Mouse (Mus musculus) heart, embryonic 14.5 days (tissue): ENCODE results near the gene Fam219a. TPM values are rescaled to one million over a fixed set of nuclear protein-coding genes. Genes with fewer than 3 reads are reported as not detected.
A peak's percentile ranks its signal among the peaks of the same experiment; 100 is the strongest.

Source experiments
- ATAC-seq: fragments of 200-750 bp; cut with Nextera tagmentation; 2 replicates; pipeline ENCODE4 v1.8.0; 2017; ENCODE audit warnings: low read depth, moderate TSS enrichment; ENCODE audit not compliant: insufficient number of reproducible peaks, insufficient read depth, low FRiP score
- H3K27ac ChIP-seq, 2 experiments: fragments of 200-500 bp in 1 of 2; fragments of 300-500 bp in 1 of 2; sonication (generic) in 1 of 2; replicated peaks in 1 of 2; 2 replicates each; pipeline ENCODE4 v1.5.1; 2012 to 2014; ENCODE audit warnings: low read depth in 2 of 2, low read length in 2 of 2, control low read depth in 1 of 2, mild to moderate bottlenecking in 1 of 2, mixed read lengths in 1 of 2; ENCODE audit not compliant: control insufficient read depth in 1 of 2, insufficient read depth in 1 of 2
- H3K27me3 ChIP-seq: fragments of 300-500 bp; sonication (generic); 2 replicates; pipeline ENCODE4 v1.6.1; 2014; ENCODE audit warnings: mild to moderate bottlenecking, low read length, control low read depth; ENCODE audit not compliant: control insufficient read depth, insufficient read depth
- H3K36me3 ChIP-seq: fragments of 300-500 bp; sonication (generic); 2 replicates; pipeline ENCODE4 v1.6.1; 2014; ENCODE audit warnings: mild to moderate bottlenecking, control low read depth, low read length, mixed read lengths; ENCODE audit not compliant: control insufficient read depth, insufficient read depth
- H3K4me1 ChIP-seq, 2 experiments: fragments of 200-500 bp in 1 of 2; fragments of 300-500 bp in 1 of 2; sonication (generic) in 1 of 2; 2 replicates each; pipeline ENCODE4 v1.6.1; 2012 to 2014; ENCODE audit warnings: low read length in 2 of 2, control low read depth in 1 of 2, mixed read lengths in 1 of 2; ENCODE audit not compliant: control insufficient read depth in 2 of 2, insufficient read depth in 2 of 2
- H3K4me2 ChIP-seq: fragments of 300-500 bp; sonication (generic); 2 replicates; pipeline ENCODE4 v1.6.1; 2014; ENCODE audit warnings: mild to moderate bottlenecking, low read length
- H3K4me3 ChIP-seq, 2 experiments: fragments of 200-500 bp in 1 of 2; fragments of 300-500 bp in 1 of 2; sonication (generic) in 1 of 2; 2 replicates each; pipeline ENCODE4 v1.5.1; 2012 to 2014; ENCODE audit warnings: low read length in 2 of 2, mild to moderate bottlenecking in 2 of 2, control low read depth in 1 of 2, low read depth in 1 of 2, moderate library complexity in 1 of 2; ENCODE audit not compliant: control insufficient read depth in 1 of 2, insufficient read depth in 1 of 2
- H3K9ac ChIP-seq: fragments of 300-500 bp; sonication (generic); 2 replicates; pipeline ENCODE4 v1.6.1; 2014; ENCODE audit warnings: mild to moderate bottlenecking, low read length
- H3K9me3 ChIP-seq: fragments of 300-500 bp; sonication (generic); 2 replicates; pipeline ENCODE4 v1.6.1; 2016; ENCODE audit warnings: low read length, control low read depth; ENCODE audit not compliant: control insufficient read depth
- WGBS: fragments of 180-500 bp; shearing (Covaris S2); extraction: QIAGEN DNeasy Blood & Tissue Kit; methylation state at CpG from one replicate; pipeline ENCODE4 v1.1.7; 2014; 5-methylcytosine and 5-hydroxymethylcytosine counted together
- polyA plus RNA-seq: library from polyadenylated mRNA; unstranded; fragments of >200 nt; fragmentation: Nextera tagmentation; extraction: Ambion mirVana; gene quantifications from 2 replicates; pipeline ENCODE4 v1.2.1, GENCODE M21; 2014

The Fam219a gene
- polyA plus RNA-seq, 1 experiment from 2014 or later = 2.9 TPM

DNA sequence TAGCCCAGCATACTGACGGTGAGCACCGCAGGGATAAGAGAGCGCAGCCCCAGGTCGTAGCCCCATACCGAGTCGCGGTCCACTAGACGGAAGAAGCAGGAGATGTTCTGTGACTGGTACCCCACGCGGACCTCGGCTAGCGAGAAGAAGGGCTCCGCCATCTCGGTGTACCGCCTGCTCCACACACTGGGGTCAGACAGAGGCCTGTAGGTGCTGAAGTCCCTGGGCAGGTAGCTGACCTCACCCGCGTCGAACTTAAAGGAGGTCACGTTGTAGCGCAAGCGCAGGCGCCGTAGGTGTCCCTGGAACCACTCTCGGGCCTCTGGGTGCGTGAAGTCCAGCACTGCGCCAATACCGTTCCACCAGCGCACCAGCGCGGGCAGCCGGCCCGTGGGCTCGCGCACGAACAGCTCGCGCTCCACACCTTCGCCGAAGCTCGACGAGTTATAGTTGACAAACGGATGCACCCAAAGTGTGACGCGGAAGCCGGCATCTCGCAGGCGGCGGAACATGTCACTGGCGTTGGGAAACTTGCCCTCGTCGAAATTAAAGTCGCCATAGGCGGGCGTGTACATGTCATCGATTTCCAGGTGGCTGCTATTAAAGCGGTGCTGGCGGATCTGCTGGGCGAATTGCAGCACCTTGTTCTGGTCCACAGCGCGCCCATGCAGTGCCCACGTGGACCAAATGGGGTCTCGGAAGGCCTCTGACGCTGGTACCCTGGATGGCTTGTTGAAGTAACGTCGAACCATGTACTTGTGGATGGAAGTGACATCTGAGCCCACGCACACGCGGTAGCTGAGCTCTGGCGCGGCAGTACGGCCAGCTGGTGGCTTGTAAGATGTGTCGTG lies 71.1 kb downstream of the Fam219a start:
- no peaks in the 10 kb centered on the region for H3K9me3 ChIP-seq
- peak overlapping the region; percentile 73 for H3K4me2 ChIP-seq
- peaks cover 73% of the 10 kb centered on the region for H3K27me3 ChIP-seq
- no peaks in the 10 kb centered on the region for H3K36me3 ChIP-seq
- 7% methylated on average over 72 of the region's 72 CpGs for WGBS
- H3K9ac ChIP-seq = peak overlapping the region; percentile 21; the same call in 1 of the 2 replicates
- H3K4me3 ChIP-seq = peak overlapping the region; percentile 33 to 37
- peaks cover 24 to 26% of the 10 kb centered on the region in 2 experiments for H3K4me1 ChIP-seq
- ATAC-seq = no peak
- H3K27ac ChIP-seq = no peak overlapping the region

DNA sequence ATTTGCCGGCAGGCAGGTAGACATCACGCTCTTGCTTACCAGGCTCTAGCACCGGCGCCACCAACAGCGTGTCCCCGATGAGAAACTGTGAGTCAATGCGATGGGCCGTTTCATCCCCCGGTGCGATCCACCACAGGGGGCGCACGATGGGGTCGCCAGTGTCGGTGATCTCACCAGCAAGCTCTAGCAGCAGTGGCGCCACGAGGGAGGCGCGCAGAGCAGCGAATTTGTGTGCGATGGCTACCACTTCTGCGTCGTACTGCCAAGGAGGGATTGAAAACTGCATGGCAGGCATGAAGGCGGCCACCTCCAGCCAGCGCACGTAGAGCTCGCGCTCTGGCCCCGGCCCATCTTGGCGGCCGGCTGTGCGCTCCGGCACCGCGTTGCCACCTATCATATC lies 71.8 kb downstream of the Fam219a start:
- Histone ChIP-seq H3K9ac (peak overlapping the region; percentile 21; the same call in 1 of the 2 replicates), H3K4me1 (peaks cover 21 to 24% of the 10 kb centered on the region in 2 experiments), H3K36me3 (no peaks in the 10 kb centered on the region), H3K9me3 (no peaks in the 10 kb centered on the region), H3K4me3 (peak overlapping the region; percentile 33 to 37), H3K4me2 (peak overlapping the region; percentile 73), H3K27me3 (peaks cover 73% of the 10 kb centered on the region), H3K27ac (no peak overlapping the region)
- no peak for ATAC-seq
- WGBS = 4% methylated on average over 34 of the region's 34 CpGs

DNA sequence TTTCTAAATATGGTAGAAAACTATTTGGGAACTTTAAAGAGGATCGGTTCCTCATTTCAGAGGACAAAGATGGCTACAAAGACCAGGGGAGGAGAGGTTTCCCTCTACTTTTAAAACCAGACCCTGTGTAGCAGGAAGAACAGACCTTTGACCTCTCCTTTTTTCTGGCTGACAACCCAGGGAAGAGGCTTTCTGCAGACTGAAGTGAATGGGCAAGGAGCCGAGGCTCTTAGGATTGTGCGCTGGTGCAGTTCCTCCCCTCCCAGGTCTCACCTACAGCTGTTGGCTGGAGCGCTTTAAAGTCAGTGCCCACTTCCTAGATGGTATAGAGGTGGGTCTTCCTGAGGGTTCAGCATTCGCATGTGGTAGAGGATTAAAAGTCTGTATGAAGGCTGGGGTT lies 72.3 kb downstream of the Fam219a start:
- Histone ChIP-seq H3K9me3 (no peaks in the 10 kb centered on the region), H3K4me1 (peaks cover 16 to 19% of the 10 kb centered on the region in 2 experiments; a peak in 3 of 4 replicates), H3K9ac (no peak overlapping the region), H3K4me2 (no peak overlapping the region), H3K27ac (no peak overlapping the region), H3K4me3 (no peak overlapping the region), H3K27me3 (peaks cover 68% of the 10 kb centered on the region), H3K36me3 (no peaks in the 10 kb centered on the region)
- WGBS = 57% methylated on average over 5 of the region's 5 CpGs
- no peak for ATAC-seq

DNA sequence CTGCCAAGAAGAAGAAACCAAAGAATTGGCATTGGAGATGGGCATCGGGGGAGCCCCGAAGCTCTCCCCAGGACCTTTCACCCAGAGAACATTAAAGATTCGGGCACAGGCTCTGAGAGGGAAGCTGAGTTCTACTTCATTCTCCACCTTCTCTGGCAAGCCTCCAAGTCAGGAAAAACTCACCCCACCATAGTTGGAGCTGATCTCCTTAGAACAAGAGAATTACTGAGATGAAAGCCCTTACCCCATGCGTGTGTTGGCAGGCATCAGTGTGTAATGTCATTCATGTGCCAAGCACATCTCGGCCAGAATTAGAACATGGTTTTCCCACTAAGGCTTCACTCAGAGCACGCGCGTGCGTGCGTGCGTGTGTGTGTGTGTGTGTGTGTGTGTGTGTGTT lies 73.5 kb downstream of the Fam219a start:
- Histone ChIP-seq H3K4me1 (peaks cover 16 to 19% of the 10 kb centered on the region in 2 experiments; a peak in 3 of 4 replicates), H3K4me2 (no peak overlapping the region), H3K4me3 (no peak overlapping the region), H3K9ac (no peak overlapping the region), H3K36me3 (no peaks in the 10 kb centered on the region), H3K27ac (no peak overlapping the region), H3K9me3 (no peaks in the 10 kb centered on the region), H3K27me3 (peaks cover 56% of the 10 kb centered on the region)
- no peak for ATAC-seq
- WGBS = 74% methylated on average over 11 of the region's 11 CpGs

DNA sequence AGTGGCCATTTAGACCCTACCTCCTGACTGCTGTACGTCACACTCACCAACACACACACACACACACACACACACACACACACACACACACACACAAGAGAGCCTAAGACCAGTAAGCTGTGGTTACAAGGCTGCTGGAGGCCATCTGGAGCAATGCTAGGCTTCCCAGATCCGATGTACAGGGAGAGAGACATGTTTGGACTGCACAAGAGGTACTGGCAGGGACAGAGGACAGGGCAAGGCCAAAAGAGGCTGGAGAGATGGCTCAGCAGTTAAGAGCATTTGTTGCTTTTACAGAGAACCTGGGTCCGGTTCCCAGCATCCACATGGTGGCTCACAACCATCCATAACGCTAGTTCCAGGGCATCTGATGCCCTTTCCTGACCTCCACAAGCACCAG lies 74.3 kb downstream of the Fam219a start:
- Histone ChIP-seq H3K4me1 (peaks cover 16 to 19% of the 10 kb centered on the region in 2 experiments; a peak in 3 of 4 replicates), H3K4me3 (no peak overlapping the region), H3K36me3 (no peaks in the 10 kb centered on the region), H3K4me2 (no peak overlapping the region), H3K9me3 (no peaks in the 10 kb centered on the region), H3K27me3 (peaks cover 48% of the 10 kb centered on the region), H3K27ac (no peak overlapping the region), H3K9ac (no peak overlapping the region)
- WGBS = 76% methylated on average over 4 of the region's 4 CpGs
- no peak for ATAC-seq

DNA sequence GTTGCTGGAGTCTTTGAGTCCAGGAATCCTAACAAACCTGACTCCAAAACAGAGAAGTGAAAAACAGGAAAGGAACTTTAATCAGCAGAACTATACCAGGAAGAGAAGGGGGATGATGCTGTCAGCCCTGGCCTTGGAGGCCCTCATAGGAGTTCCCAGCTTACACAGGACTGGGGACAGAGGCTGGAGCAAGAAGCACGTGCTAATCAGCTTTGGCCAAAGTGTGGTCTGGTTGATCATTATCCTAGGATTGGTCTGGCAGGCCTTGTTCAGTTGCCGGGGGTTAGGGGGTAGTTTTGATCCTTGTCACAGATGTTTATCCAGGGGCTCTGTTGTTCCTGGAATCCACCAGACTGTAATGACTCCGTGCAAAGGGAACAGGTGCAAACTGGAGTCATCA lies 75.0 kb downstream of the Fam219a start:
- no peak overlapping the region for H3K9ac ChIP-seq
- H3K27ac ChIP-seq = no peak overlapping the region
- H3K4me2 ChIP-seq = no peak overlapping the region
- peaks cover 16 to 19% of the 10 kb centered on the region in 2 experiments; a peak in 3 of 4 replicates for H3K4me1 ChIP-seq
- H3K9me3 ChIP-seq = no peaks in the 10 kb centered on the region
- no peak for ATAC-seq
- 42% methylated on average over 3 of the region's 3 CpGs for WGBS
- H3K27me3 ChIP-seq = peaks cover 41% of the 10 kb centered on the region
- no peaks in the 10 kb centered on the region for H3K36me3 ChIP-seq
- H3K4me3 ChIP-seq = no peak overlapping the region

DNA sequence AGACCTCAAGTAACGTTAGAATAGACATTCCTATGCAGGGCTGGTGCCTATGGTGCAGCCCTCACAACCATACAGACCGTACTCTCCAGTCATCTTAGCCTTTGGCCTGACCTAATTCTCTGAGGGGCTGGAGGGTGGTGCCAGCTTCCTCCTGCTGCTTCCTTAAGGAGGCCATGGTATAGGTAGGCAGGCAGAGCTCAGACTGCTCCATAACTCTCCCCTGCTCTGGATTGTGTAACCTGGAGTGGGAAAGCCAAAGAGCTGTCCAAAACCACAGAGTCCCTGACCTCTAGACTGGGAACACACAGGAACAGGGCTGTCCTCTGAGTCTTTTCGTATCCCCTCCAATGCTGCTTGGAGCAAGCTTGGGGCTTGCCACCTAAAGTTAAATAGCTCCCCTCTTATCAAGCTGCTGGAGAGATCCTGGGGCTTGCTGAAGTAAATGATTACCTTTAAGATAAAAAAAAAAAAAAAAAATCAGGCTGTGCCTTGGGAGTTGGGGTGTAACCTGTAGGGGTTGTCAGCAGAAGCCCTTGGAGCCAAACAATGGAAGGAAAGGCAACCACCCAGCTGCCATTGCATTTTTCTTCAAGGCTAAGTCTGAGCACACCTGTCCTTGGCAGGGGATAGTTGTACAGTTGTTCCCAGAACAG lies 75.7 kb downstream of the Fam219a start:
- ATAC-seq = no peak
- peaks cover 33% of the 10 kb centered on the region for H3K27me3 ChIP-seq
- 88% methylated on average over 3 of the region's 3 CpGs for WGBS
- no peak overlapping the region for H3K4me3 ChIP-seq
- H3K36me3 ChIP-seq = no peaks in the 10 kb centered on the region
- H3K4me1 ChIP-seq = peaks cover 12 to 13% of the 10 kb centered on the region in 2 experiments; a peak in 3 of 4 replicates
- no peak overlapping the region for H3K27ac ChIP-seq
- H3K4me2 ChIP-seq = no peak overlapping the region
- H3K9me3 ChIP-seq = no peaks in the 10 kb centered on the region
- H3K9ac ChIP-seq = no peak overlapping the region
